Mouse (Mus musculus) hindbrain, embryonic 14.5 days (tissue): ENCODE data around the gene Urgcp. TPM values are rescaled to one million over a fixed set of nuclear protein-coding genes. Genes with fewer than 3 reads are reported as not detected.

Experiments
- polyA plus RNA-seq: library from polyadenylated mRNA; unstranded; fragments of >200 nt; fragmentation: Nextera tagmentation; extraction: Ambion mirVana; gene quantifications from 2 replicates; pipeline ENCODE4 v1.2.1, GENCODE M21; 2014

Gene Urgcp
- polyA plus RNA-seq, 1 experiment from 2014 or later = 26.8 TPM

Other genes starting within 250 kb of the Urgcp start
- 133 and 167 TPM in 2 replicates for gene Xbp1, start 241.7 kb downstream of the Urgcp start, polyA plus RNA-seq
- 11.4 and 15.4 TPM in 2 replicates for gene Ccdc117, start 220.2 kb downstream of the Urgcp start, polyA plus RNA-seq
- gene Ankrd36, start 192.7 kb downstream of the Urgcp start, polyA plus RNA-seq = not detected in 2 replicates
- gene Mrps24, start 46.7 kb downstream of the Urgcp start, polyA plus RNA-seq = 186 and 224 TPM in 2 replicates
- gene Dbnl, start 26.1 kb upstream of the Urgcp start, polyA plus RNA-seq = 133 TPM in 2 replicates
- gene Pgam2, start 41.4 kb upstream of the Urgcp start, polyA plus RNA-seq = 2.5 and 2.9 TPM in 2 replicates
- 4.7 TPM in 2 replicates for gene Polm, start 75.6 kb upstream of the Urgcp start, polyA plus RNA-seq
- 19.7 and 24.4 TPM in 2 replicates for gene Aebp1, start 99.6 kb upstream of the Urgcp start, polyA plus RNA-seq
- 46.8 and 51.5 TPM in 2 replicates for gene Pold2, start 115.9 kb upstream of the Urgcp start, polyA plus RNA-seq
- not detected in 2 replicates for gene Myl7, start 136.4 kb upstream of the Urgcp start, polyA plus RNA-seq
- 3.9 and 4.2 TPM in 2 replicates for gene Gck, start 187.7 kb upstream of the Urgcp start, polyA plus RNA-seq
- 39.9 and 48.4 TPM in 2 replicates for gene Ykt6, start 193.3 kb upstream of the Urgcp start, polyA plus RNA-seq